13 mouse cellular contexts compared by ENCODE assay signal in genomic region chr14:21592152-21592551, GRCm38 (mm10).
DNase-seq lines count a peak whose midpoint lies in the region; ATAC-seq and TF ChIP-seq lines count a peak whose summit lies in the region.
"Had no signal": no experiment of that assay in that cellular context is flagged by ENCODE, and none has a peak within 500 bp of the region (broad histone marks: within the 10 kb centered on the region; RNA-seq: fewer than 3 reads in every experiment).

No protein-coding gene starts in this region.

- no peak overlapping the region for H3K9ac ChIP-seq in kidney, postnatal 0 days (ENCODE audit: low read depth, low read length)
- no peak overlapping the region for H3K9ac ChIP-seq in kidney, embryonic 16.5 days (replicated peaks; ENCODE audit: low read length)
- H3K9ac ChIP-seq: forebrain, embryonic 15.5 days; heart, embryonic 15.5 days had no signal

- no peaks in the 10 kb centered on the region for H3K27me3 ChIP-seq in kidney, postnatal 0 days (ENCODE audit: insufficient read depth, low read length)
- no peaks in the 10 kb centered on the region for H3K27me3 ChIP-seq in kidney, embryonic 16.5 days (ENCODE audit: insufficient read depth, low read length)
- no peaks in the 10 kb centered on the region for H3K27me3 ChIP-seq in testis, adult 2 months (ENCODE audit: control insufficient read depth, insufficient read depth, low read length)
- no peaks in the 10 kb centered on the region for H3K27me3 ChIP-seq in splenic B cell, adult 2 months (ENCODE audit: control insufficient read depth, insufficient read depth, low read length, poor library complexity, severe bottlenecking)
- H3K27me3 ChIP-seq: forebrain, embryonic 15.5 days; heart, embryonic 15.5 days had no signal

- 97% methylated on average over 1 of the region's 1 CpGs for WGBS in kidney, postnatal 0 days
- WGBS in kidney, embryonic 16.5 days = 100% methylated on average over 1 of the region's 1 CpGs

- no peaks in the 10 kb centered on the region for H3K9me3 ChIP-seq in kidney, postnatal 0 days (replicated peaks; ENCODE audit: low read length)
- H3K9me3 ChIP-seq in kidney, embryonic 16.5 days (ENCODE audit: low read length) = peaks cover 4% of the 10 kb centered on the region; the same call in 1 of the 2 replicates
- H3K9me3 ChIP-seq: forebrain, embryonic 15.5 days had no signal

- TF ChIP-seq POLR2A in testis, adult 2 months (IDR thresholded peaks at IDR 0.05; ENCODE audit: control insufficient read depth, low read depth, low read length) = no peak

- H3K4me1 ChIP-seq in kidney, postnatal 0 days (replicated peaks; ENCODE audit: insufficient read depth, low read length) = peaks cover 5% of the 10 kb centered on the region; the same call in 1 of the 2 replicates
- peaks cover 16% of the 10 kb centered on the region for H3K4me1 ChIP-seq in kidney, embryonic 16.5 days (ENCODE audit: insufficient read depth, low read length)
- H3K4me1 ChIP-seq in testis, adult 2 months (ENCODE audit: control insufficient read depth, insufficient read depth, low read length) = no peaks in the 10 kb centered on the region

- no peak for DNase-seq in kidney, postnatal 0 days (ENCODE audit: low spot score)
- DNase-seq in testis, postnatal 10 days (ENCODE audit: low spot score) = no peak
- peak; percentile 36 for DNase-seq in NIH3T3 (ENCODE audit: low read depth)
- peak; percentile 17 for DNase-seq in splenic B cell, adult 2 months (ENCODE audit: low read depth, low spot score)
- DNase-seq in c-Kit-positive CD71-positive TER-119-positive erythroid progenitor cells, embryonic 14.5 days (ENCODE audit: low spot score) = no peak
- DNase-seq: cerebellum, adult 2 months; gastrocnemius, postnatal 25 days; kidney, postnatal 36 days had no signal

- H3K27ac ChIP-seq in kidney, postnatal 0 days = no peak overlapping the region
- H3K27ac ChIP-seq in kidney, embryonic 16.5 days (ENCODE audit: low read length) = no peak overlapping the region
- no peak overlapping the region for H3K27ac ChIP-seq in testis, adult 2 months (ENCODE audit: control insufficient read depth, insufficient read depth, low read depth, low read length)
- H3K27ac ChIP-seq: forebrain, embryonic 15.5 days; heart, embryonic 15.5 days; midbrain, embryonic 10.5 days had no signal

- H3K4me2 ChIP-seq in kidney, postnatal 0 days (ENCODE audit: low read length) = no peak overlapping the region
- no peak overlapping the region for H3K4me2 ChIP-seq in kidney, embryonic 16.5 days (replicated peaks; ENCODE audit: low read depth, low read length)
- H3K4me2 ChIP-seq: forebrain, embryonic 15.5 days; heart, embryonic 15.5 days had no signal

- no peak overlapping the region for H3K4me3 ChIP-seq in kidney, postnatal 0 days (replicated peaks; ENCODE audit: low read depth, low read length)
- H3K4me3 ChIP-seq in kidney, embryonic 16.5 days (ENCODE audit: low read length) = no peak overlapping the region
- H3K4me3 ChIP-seq in testis, adult 2 months (ENCODE audit: control insufficient read depth, low read depth, low read length) = no peak overlapping the region
- H3K4me3 ChIP-seq: forebrain, embryonic 15.5 days; heart, embryonic 15.5 days; midbrain, embryonic 10.5 days had no signal

- TF ChIP-seq CTCF in kidney, postnatal 0 days (IDR thresholded peaks at IDR 0.05; ENCODE audit: low read depth) = peak; percentile 42; the same call in 1 of the 2 replicates
- 0 out of 2 replicates have a peak, but pooled peaks have one; percentile 14 for TF ChIP-seq CTCF in testis, adult 2 months (IDR thresholded peaks at IDR 0.05; ENCODE audit: control insufficient read depth, insufficient read depth, insufficient replicate concordance, low read depth, low read length)

- no peaks in the 10 kb centered on the region for H3K36me3 ChIP-seq in kidney, postnatal 0 days (ENCODE audit: insufficient read depth, low read length)
- H3K36me3 ChIP-seq in kidney, embryonic 16.5 days (ENCODE audit: insufficient read depth, low read length) = peaks cover 11% of the 10 kb centered on the region; the same call in 1 of the 2 replicates
- H3K36me3 ChIP-seq in testis, adult 2 months (ENCODE audit: control insufficient read depth, insufficient read depth, low read length) = no peaks in the 10 kb centered on the region
- no peaks in the 10 kb centered on the region for H3K36me3 ChIP-seq in splenic B cell, adult 2 months (ENCODE audit: control insufficient read depth, insufficient read depth, low read length, poor library complexity, severe bottlenecking)

- no peak for ATAC-seq in kidney, postnatal 0 days (replicated peaks; ENCODE audit: low FRiP score, low read depth)
- no peak for ATAC-seq in kidney, embryonic 16.5 days (ENCODE audit: low FRiP score, low TSS enrichment)
- ATAC-seq: forebrain, embryonic 15.5 days had no signal

Comparison
In these comparisons a context has a peak if more than half of its experiments do, and no peak if none do; other contexts are left out.
1. DNase-seq: peak in NIH3T3 (single experiment) and splenic B cell, adult 2 months (single experiment); none in kidney, postnatal 0 days (single experiment), testis, postnatal 10 days (single experiment) and c-Kit-positive CD71-positive TER-119-positive erythroid progenitor cells, embryonic 14.5 days (single experiment).